Mouse (Mus musculus): ENCODE measurements around the gene Cenpb.
"Not testable (repeated sequence)": the region's sequence is repeated elsewhere in the genome, so short reads cannot be mapped to it uniquely, and the experiment has no call there.

The Cenpb gene

GRCm38 (mm10) chr2:131179990-131180587, at the start of gene Cenpb:
Cenpb (minus strand) TSS chr2:131180067.
- peak; percentile 92 for DNase-seq

GRCm38 (mm10) chr2:131227243-131227642, 47.4 kb upstream of the Cenpb start:
- DNase-seq = no peak

- DNase-seq = not testable (repeated sequence)
Measured at GRCm38 (mm10) chr2:131226669-131227068, 46.8 kb upstream of the Cenpb start.

GRCm38 (mm10) chr2:131225178-131225577, 45.3 kb upstream of the Cenpb start:
- peak; percentile 74 for DNase-seq

GRCm38 (mm10) chr2:131223569-131223968, 43.7 kb upstream of the Cenpb start:
- no peak for DNase-seq

GRCm38 (mm10) chr2:131222562-131222961, 42.7 kb upstream of the Cenpb start:
- DNase-seq = peak; percentile 32

GRCm38 (mm10) chr2:131221853-131222515, 42.1 kb upstream of the Cenpb start:
- DNase-seq = no peak

- DNase-seq = no peak
Measured at GRCm38 (mm10) chr2:131220030-131220429, 40.2 kb upstream of the Cenpb start.

GRCm38 (mm10) chr2:131215941-131216858, 36.3 kb upstream of the Cenpb start:
- peak; percentile 41 for DNase-seq

- DNase-seq = no peak
Measured at GRCm38 (mm10) chr2:131213773-131214172, 33.9 kb upstream of the Cenpb start.

GRCm38 (mm10) chr2:131211026-131211615, 31.3 kb upstream of the Cenpb start:
- DNase-seq = peak; percentile 34

GRCm38 (mm10) chr2:131209969-131210792, 30.3 kb upstream of the Cenpb start:
- peak; percentile 98 for DNase-seq

GRCm38 (mm10) chr2:131209125-131209795, 29.4 kb upstream of the Cenpb start:
- DNase-seq = peak; percentile 21

- DNase-seq = no peak
Measured at GRCm38 (mm10) chr2:131208356-131208755, 28.5 kb upstream of the Cenpb start.

- DNase-seq = no peak
Measured at GRCm38 (mm10) chr2:131206778-131207177, 26.9 kb upstream of the Cenpb start, which contains the start of gene Ap5s1. Ap5s1 (plus strand) TSS chr2:131207078.

- no peak for DNase-seq
Measured at GRCm38 (mm10) chr2:131205521-131206182, 25.8 kb upstream of the Cenpb start.

GRCm38 (mm10) chr2:131204410-131204981, 24.6 kb upstream of the Cenpb start:
- DNase-seq = peak; percentile 95

- no peak for DNase-seq
Measured at GRCm38 (mm10) chr2:131203816-131204409, 24.0 kb upstream of the Cenpb start.

- no peak for DNase-seq
Measured at GRCm38 (mm10) chr2:131201262-131201661, 21.4 kb upstream of the Cenpb start.

GRCm38 (mm10) chr2:131200710-131201109, 20.8 kb upstream of the Cenpb start:
- DNase-seq = no peak
